38 mouse cellular contexts compared by ENCODE assay signal in the genomic region with DNA sequence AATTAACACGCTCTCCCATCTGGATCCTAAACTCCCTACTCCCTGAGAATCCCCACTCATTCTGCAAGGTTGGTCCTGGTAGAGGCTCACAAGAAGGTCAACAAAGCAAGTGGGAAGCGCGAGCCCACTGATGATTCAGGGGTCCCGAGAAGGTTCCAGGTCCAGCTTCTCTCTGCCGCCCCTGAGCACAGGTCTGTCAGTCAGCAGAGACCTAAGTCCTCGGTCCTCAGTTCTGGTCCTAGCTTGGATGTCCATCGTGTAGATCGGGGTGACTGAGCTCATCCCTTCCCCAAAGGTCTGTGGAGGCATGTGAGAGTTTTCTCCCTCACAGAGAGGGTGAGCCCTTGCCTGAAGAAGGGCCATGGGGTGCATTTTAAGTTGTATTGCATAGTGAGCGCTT. TPM values are rescaled to one million over a fixed set of nuclear protein-coding genes. Genes with fewer than 3 reads are reported as not detected.
"Had no signal": no experiment of that assay in that cellular context is flagged by ENCODE, and none has a peak within 500 bp of the region (broad histone marks: within the 10 kb centered on the region; RNA-seq: fewer than 3 reads in every experiment).

No protein-coding gene starts in this region.

- H3K9me3 ChIP-seq: heart, embryonic 13.5 days; heart, embryonic 15.5 days; hindbrain, embryonic 10.5 days; hindbrain, embryonic 12.5 days; limb, embryonic 10.5 days; limb, embryonic 12.5 days; liver, embryonic 13.5 days had no signal

- H3K27ac ChIP-seq: gastrocnemius, adult 2 months; heart, adult 2 months; heart, embryonic 13.5 days; heart, embryonic 15.5 days; hindbrain, embryonic 10.5 days; hindbrain, embryonic 12.5 days; hindbrain, embryonic 14.5 days; layer of hippocampus, adult 2 months; left cerebral cortex, adult 2 months; limb, embryonic 10.5 days; limb, embryonic 12.5 days; liver, embryonic 13.5 days had no signal

- H3K4me3 ChIP-seq: gastrocnemius, adult 2 months; heart, adult 2 months; heart, embryonic 13.5 days; heart, embryonic 15.5 days; hindbrain, embryonic 10.5 days; hindbrain, embryonic 12.5 days; layer of hippocampus, adult 2 months; left cerebral cortex, adult 2 months; limb, embryonic 10.5 days; limb, embryonic 12.5 days; liver, embryonic 13.5 days had no signal

- H3K4me2 ChIP-seq: heart, embryonic 11.5 days; heart, embryonic 13.5 days; heart, embryonic 15.5 days; hindbrain, embryonic 12.5 days; hindbrain, embryonic 14.5 days; limb, embryonic 12.5 days; liver, embryonic 11.5 days; liver, embryonic 13.5 days had no signal

- ATAC-seq: hindbrain, embryonic 16.5 days; inflammation-experienced regulatory T-cells, adult 6 months; intestine, embryonic 16.5 days had no signal

- DNase-seq: gastrocnemius, adult 2 months; gastrocnemius, postnatal 10 days; gastrocnemius, postnatal 25 days; heart, adult 2 months; heart, postnatal 4 days; kidney, adult 18-20 months; kidney, adult 8-10 months; kidney, postnatal 10 days; kidney, postnatal 25 days; kidney, postnatal 4 days; liver; liver, embryonic 13.5 days had no signal

- H3K27me3 ChIP-seq: hindbrain, embryonic 12.5 days had no signal

- H3K9ac ChIP-seq: heart, embryonic 13.5 days; heart, embryonic 15.5 days; hindbrain, embryonic 12.5 days; hindbrain, embryonic 14.5 days; limb, embryonic 12.5 days; liver, embryonic 13.5 days had no signal

- H3K36me3 ChIP-seq: heart, embryonic 13.5 days; heart, embryonic 15.5 days; hindbrain, embryonic 10.5 days; hindbrain, embryonic 12.5 days; limb, embryonic 10.5 days; limb, embryonic 12.5 days; liver, embryonic 13.5 days had no signal

- H3K4me1 ChIP-seq: heart, embryonic 13.5 days; heart, embryonic 15.5 days had no signal

RNA-seq across cellular contexts. Expression of a gene that starts 8.7 kb away (rescaled TPM):
- total RNA-seq: gastrocnemius, adult 2 months; gastrocnemius, postnatal 10 days; gastrocnemius, postnatal 25 days; gastrocnemius, postnatal 4 days; granulocyte monocyte progenitor cell, adult 5-6 weeks; heart, adult 2 months; heart, postnatal 25 days; heart, postnatal 4 days; layer of hippocampus, adult 2 months; layer of hippocampus, postnatal 10 days; layer of hippocampus, postnatal 25 days; left cerebral cortex, adult 2 months; left cerebral cortex, postnatal 14 days; left cerebral cortex, postnatal 36 days had no signal
- polyA plus RNA-seq: heart, adult 2 months; heart, embryonic 11.5 days; heart, postnatal 0 days; inflammation-experienced regulatory T-cells, adult 6 months; intestine, embryonic 16.5 days; kidney, embryonic 14.5 days; kidney, embryonic 16.5 days; limb, embryonic 14.5 days; liver, embryonic 13.5 days had no signal

RNA-seq across cellular contexts. Expression of a gene that starts 20.0 kb away (rescaled TPM):
- total RNA-seq: gastrocnemius, adult 2 months; gastrocnemius, postnatal 10 days; gastrocnemius, postnatal 25 days; gastrocnemius, postnatal 4 days; granulocyte monocyte progenitor cell, adult 5-6 weeks; heart, adult 2 months; heart, postnatal 25 days; heart, postnatal 4 days; layer of hippocampus, adult 2 months; layer of hippocampus, postnatal 10 days; layer of hippocampus, postnatal 25 days; left cerebral cortex, adult 2 months; left cerebral cortex, postnatal 14 days; left cerebral cortex, postnatal 36 days had no signal
- polyA plus RNA-seq: frontal cortex, adult 2 months; heart, adult 2 months; heart, embryonic 13.5 days; heart, postnatal 0 days; inflammation-experienced regulatory T-cells, adult 6 months; intestine, embryonic 16.5 days; kidney, embryonic 14.5 days; kidney, embryonic 16.5 days; limb, embryonic 12.5 days had no signal

RNA-seq across cellular contexts. Expression of a gene that starts 26.5 kb away (rescaled TPM):
- total RNA-seq: gastrocnemius, adult 2 months; gastrocnemius, postnatal 10 days; gastrocnemius, postnatal 25 days; gastrocnemius, postnatal 4 days; granulocyte monocyte progenitor cell, adult 5-6 weeks; heart, adult 2 months; heart, postnatal 25 days; heart, postnatal 4 days; layer of hippocampus, adult 2 months; layer of hippocampus, postnatal 10 days; layer of hippocampus, postnatal 25 days; left cerebral cortex, adult 2 months; left cerebral cortex, postnatal 14 days; left cerebral cortex, postnatal 36 days had no signal
- polyA plus RNA-seq: frontal cortex, adult 2 months; heart, adult 2 months; heart, embryonic 11.5 days; heart, embryonic 13.5 days; heart, embryonic 15.5 days; heart, postnatal 0 days; hindbrain, embryonic 10.5 days; hindbrain, embryonic 12.5 days; hindbrain, embryonic 14.5 days; hindbrain, embryonic 16.5 days; inflammation-experienced regulatory T-cells, adult 6 months; intestine, embryonic 16.5 days; kidney, embryonic 14.5 days; kidney, embryonic 16.5 days; limb, embryonic 10.5 days; limb, embryonic 12.5 days; limb, embryonic 14.5 days; liver, embryonic 11.5 days; liver, embryonic 13.5 days had no signal

RNA-seq across cellular contexts. Expression of a gene that starts 26.6 kb away (rescaled TPM):
- total RNA-seq: gastrocnemius, adult 2 months; gastrocnemius, postnatal 10 days; gastrocnemius, postnatal 25 days; gastrocnemius, postnatal 4 days; granulocyte monocyte progenitor cell, adult 5-6 weeks; heart, adult 2 months; heart, postnatal 25 days; heart, postnatal 4 days; layer of hippocampus, adult 2 months; layer of hippocampus, postnatal 10 days; layer of hippocampus, postnatal 25 days; left cerebral cortex, adult 2 months; left cerebral cortex, postnatal 14 days; left cerebral cortex, postnatal 36 days had no signal
- polyA plus RNA-seq: heart, adult 2 months; heart, embryonic 13.5 days; heart, postnatal 0 days had no signal

RNA-seq across cellular contexts. Expression of a gene that starts 32.6 kb away (rescaled TPM):
- total RNA-seq: gastrocnemius, adult 2 months; gastrocnemius, postnatal 10 days; gastrocnemius, postnatal 25 days; gastrocnemius, postnatal 4 days; granulocyte monocyte progenitor cell, adult 5-6 weeks; heart, adult 2 months; heart, postnatal 25 days; heart, postnatal 4 days; layer of hippocampus, adult 2 months; layer of hippocampus, postnatal 10 days; layer of hippocampus, postnatal 25 days; left cerebral cortex, adult 2 months; left cerebral cortex, postnatal 14 days; left cerebral cortex, postnatal 36 days had no signal
- polyA plus RNA-seq: frontal cortex, adult 2 months; heart, adult 2 months; heart, embryonic 11.5 days; heart, embryonic 13.5 days; heart, embryonic 15.5 days; heart, postnatal 0 days; hindbrain, embryonic 10.5 days; hindbrain, embryonic 12.5 days; hindbrain, embryonic 14.5 days; hindbrain, embryonic 16.5 days; inflammation-experienced regulatory T-cells, adult 6 months; intestine, embryonic 16.5 days; kidney, embryonic 14.5 days; kidney, embryonic 16.5 days; limb, embryonic 10.5 days; limb, embryonic 12.5 days; limb, embryonic 14.5 days; liver, embryonic 11.5 days; liver, embryonic 13.5 days had no signal
